Mouse (Mus musculus): ENCODE results near the gene Khnyn. TPM values are rescaled to one million over a fixed set of nuclear protein-coding genes. Genes with fewer than 3 reads are reported as not detected.

Khnyn gene
- polyA plus RNA-seq, 1 experiment from 2014 or later: 19.7 TPM

DNA sequence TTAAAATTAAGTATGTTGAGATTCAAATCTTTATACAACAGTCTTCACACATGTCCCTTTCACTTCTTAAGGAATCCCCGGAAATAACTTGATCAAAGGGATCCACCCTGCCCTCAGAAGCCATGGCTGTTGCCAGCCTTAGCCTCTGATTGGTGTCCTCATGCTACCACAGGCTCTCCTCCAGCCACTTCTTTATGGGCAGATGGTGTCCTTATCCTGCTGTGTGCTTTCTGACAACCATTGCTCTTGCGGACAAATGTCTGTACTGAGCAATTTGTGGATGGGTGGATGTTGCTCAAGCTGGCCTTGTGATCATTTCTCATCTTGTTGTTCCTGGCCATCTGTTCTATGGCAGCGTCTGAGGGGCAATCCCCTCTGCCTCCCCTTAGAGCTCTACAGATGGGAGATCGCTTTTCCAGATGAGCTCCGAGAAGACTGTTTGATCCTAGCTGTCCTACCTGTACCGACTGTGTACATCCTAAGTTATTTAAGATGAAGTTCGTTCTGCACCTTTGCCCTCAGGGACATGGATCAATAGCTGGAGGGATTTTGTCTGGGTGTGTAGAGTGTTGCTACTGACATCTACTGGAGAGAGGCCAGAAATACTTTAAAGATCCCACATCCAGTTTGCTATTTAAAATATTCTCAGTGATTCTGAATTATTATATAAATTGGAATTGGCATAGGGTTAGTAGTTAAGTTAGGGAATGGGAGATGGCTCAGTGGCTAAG is 55.5 kb downstream of the Khnyn start:
- H3K4me2 ChIP-seq (replicated peaks): no peak overlapping the region
- no peaks in the 10 kb centered on the region for H3K9me3 ChIP-seq
- H3K36me3 ChIP-seq: no peaks in the 10 kb centered on the region
- H3K27me3 ChIP-seq (replicated peaks): no peaks in the 10 kb centered on the region
- H3K4me3 ChIP-seq: no peak overlapping the region
- no peak for ATAC-seq (ENCODE audit: low FRiP score, low read depth)
- WGBS: 48% methylated on average over 7 of the region's 7 CpGs
- H3K9ac ChIP-seq: no peak overlapping the region
- H3K27ac ChIP-seq: no peak overlapping the region
- no peaks in the 10 kb centered on the region for H3K4me1 ChIP-seq

GRCm38 (mm10) chr14:55943601-55944000 is 58.9 kb downstream of the Khnyn start:
- WGBS: 85% methylated on average over 11 of the region's 11 CpGs

DNA sequence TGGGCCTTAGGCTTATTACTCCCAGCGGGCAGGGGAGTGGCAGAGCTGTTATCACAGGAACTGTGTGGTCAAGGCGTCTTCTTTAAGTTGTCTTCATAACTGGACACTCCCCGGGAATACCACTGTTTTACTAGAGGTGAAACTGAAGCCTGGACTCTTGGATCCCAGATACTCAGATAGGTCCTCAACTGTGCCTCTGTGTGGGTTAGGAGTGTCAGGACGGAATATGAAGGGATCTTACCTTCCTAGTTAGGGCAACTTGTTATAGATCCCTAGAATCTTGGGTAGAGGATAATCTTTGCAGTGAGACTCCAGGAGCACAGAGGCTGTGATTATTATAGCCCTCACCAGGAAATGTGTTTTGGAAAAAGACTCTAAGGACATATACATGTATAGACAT is 59.8 kb downstream of the Khnyn start, which contains the start of gene Cma1:
TSS of gene Cma1 (minus strand) at position 101 of the 400 bp plus-strand sequence.
- Histone ChIP-seq H3K9ac (no peak within 1 kb of the TSS), H3K4me2 (replicated peaks) (no peak within 1 kb of the TSS), H3K4me1 (no peaks in the 10 kb centered on the region), H3K27ac (no peak within 1 kb of the TSS), H3K9me3 (no peaks in the 10 kb centered on the region), H3K4me3 (no peak within 1 kb of the TSS), H3K36me3 (no peaks in the 10 kb centered on the region), H3K27me3 (replicated peaks) (no peaks in the 10 kb centered on the region)
- no peak for ATAC-seq (ENCODE audit: low FRiP score, low read depth)
- WGBS: 87% methylated on average over 4 of the region's 4 CpGs

More at GRCm38 (mm10) chr14:55943601-55944000, 58.9 kb downstream of the Khnyn start:
- Histone ChIP-seq H3K4me3 (no peak overlapping the region), H3K27ac (no peak overlapping the region), H3K36me3 (no peaks in the 10 kb centered on the region), H3K27me3 (replicated peaks) (no peaks in the 10 kb centered on the region), H3K9ac (no peak overlapping the region), H3K4me1 (no peaks in the 10 kb centered on the region), H3K4me2 (replicated peaks) (no peak overlapping the region), H3K9me3 (no peaks in the 10 kb centered on the region)
- ATAC-seq (ENCODE audit: low FRiP score, low read depth): no peak

- H3K9ac ChIP-seq: no peak overlapping the region
- H3K27me3 ChIP-seq (replicated peaks): no peaks in the 10 kb centered on the region
- no peaks in the 10 kb centered on the region for H3K4me1 ChIP-seq
- no peaks in the 10 kb centered on the region for H3K9me3 ChIP-seq
- no peak overlapping the region for H3K4me3 ChIP-seq
- no peak overlapping the region for H3K27ac ChIP-seq
- no peak for ATAC-seq (ENCODE audit: low FRiP score, low read depth)
- WGBS: 79% methylated on average over 2 of the region's 2 CpGs
- H3K36me3 ChIP-seq: no peaks in the 10 kb centered on the region
- H3K4me2 ChIP-seq (replicated peaks): no peak overlapping the region
Observed at GRCm38 (mm10) chr14:55946269-55946969, 61.7 kb downstream of the Khnyn start.

Other genes with a start within 250 kb of the Khnyn start
- 73.7 and 85.6 TPM in 2 replicates for gene Ipo4, start 249.0 kb upstream of the Khnyn start, polyA plus RNA-seq (2016; fragmentation: Nextera tagmentation; extraction: Ambion mirVana)
- 2.1 and 3.6 TPM in 2 replicates for gene Gm49378, start 247.1 kb upstream of the Khnyn start, polyA plus RNA-seq (2016; fragmentation: Nextera tagmentation; extraction: Ambion mirVana)
- gene Tm9sf1, start 241.1 kb upstream of the Khnyn start, polyA plus RNA-seq (2016; fragmentation: Nextera tagmentation; extraction: Ambion mirVana): 62.7 and 68.6 TPM in 2 replicates
- gene Tssk4, start 234.8 kb upstream of the Khnyn start, polyA plus RNA-seq (2016; fragmentation: Nextera tagmentation; extraction: Ambion mirVana): 0.53 and 0.77 TPM in 2 replicates
- gene Mdp1, start 224.4 kb upstream of the Khnyn start, polyA plus RNA-seq (2016; fragmentation: Nextera tagmentation; extraction: Ambion mirVana): 70.1 and 71.0 TPM in 2 replicates
- gene Gmpr2, start 213.0 kb upstream of the Khnyn start, polyA plus RNA-seq (2016; fragmentation: Nextera tagmentation; extraction: Ambion mirVana): 60.7 and 61.6 TPM in 2 replicates
- gene Nedd8, start 212.8 kb upstream of the Khnyn start, polyA plus RNA-seq (2016; fragmentation: Nextera tagmentation; extraction: Ambion mirVana): 555 and 567 TPM in 2 replicates
- 44.1 and 45.7 TPM in 2 replicates for gene Tinf2, start 203.1 kb upstream of the Khnyn start, polyA plus RNA-seq (2016; fragmentation: Nextera tagmentation; extraction: Ambion mirVana)
- gene Tgm1, start 171.0 kb upstream of the Khnyn start, polyA plus RNA-seq (2016; fragmentation: Nextera tagmentation; extraction: Ambion mirVana): 0.34 and 0.36 TPM in 2 replicates
- 42.0 and 46.3 TPM in 2 replicates for gene Rabggta, start 162.7 kb upstream of the Khnyn start, polyA plus RNA-seq (2016; fragmentation: Nextera tagmentation; extraction: Ambion mirVana)
- gene Dhrs1, start 139.3 kb upstream of the Khnyn start, polyA plus RNA-seq (2016; fragmentation: Nextera tagmentation; extraction: Ambion mirVana): 74.1 and 81.8 TPM in 2 replicates
- 44.2 and 47.0 TPM in 2 replicates for gene Nop9, start 139.3 kb upstream of the Khnyn start, polyA plus RNA-seq (2016; fragmentation: Nextera tagmentation; extraction: Ambion mirVana)
- gene Cideb, start 126.5 kb upstream of the Khnyn start, polyA plus RNA-seq (2016; fragmentation: Nextera tagmentation; extraction: Ambion mirVana): 0.30 TPM in 1 of 2 replicates, not detected in the other
- 0.37 and 0.52 TPM in 2 replicates for gene Ltb4r2, start 123.5 kb upstream of the Khnyn start, polyA plus RNA-seq (2016; fragmentation: Nextera tagmentation; extraction: Ambion mirVana)
- 0.23 and 0.37 TPM in 2 replicates for gene Ltb4r1, start 119.0 kb upstream of the Khnyn start, polyA plus RNA-seq (2016; fragmentation: Nextera tagmentation; extraction: Ambion mirVana)
- gene Adcy4, start 100.9 kb upstream of the Khnyn start, polyA plus RNA-seq (2016; fragmentation: Nextera tagmentation; extraction: Ambion mirVana): 9.2 and 10.1 TPM in 2 replicates
- 7.9 and 8.7 TPM in 2 replicates for gene Ripk3, start 96.1 kb upstream of the Khnyn start, polyA plus RNA-seq (2016; fragmentation: Nextera tagmentation; extraction: Ambion mirVana)
- 22.0 and 24.8 TPM in 2 replicates for gene Nfatc4, start 61.8 kb upstream of the Khnyn start, polyA plus RNA-seq (2016; fragmentation: Nextera tagmentation; extraction: Ambion mirVana)
- gene Nynrin, start 30.9 kb upstream of the Khnyn start, polyA plus RNA-seq (2016; fragmentation: Nextera tagmentation; extraction: Ambion mirVana): 19.7 and 21.5 TPM in 2 replicates
- gene Cbln3, start 555 bp upstream of the Khnyn start, polyA plus RNA-seq (2016; fragmentation: Nextera tagmentation; extraction: Ambion mirVana): 0.25 and 0.28 TPM in 2 replicates
- gene Sdr39u1, start 15.3 kb downstream of the Khnyn start, polyA plus RNA-seq (2016; fragmentation: Nextera tagmentation; extraction: Ambion mirVana): 59.9 and 66.0 TPM in 2 replicates
- gene Cma1, start 59.7 kb downstream of the Khnyn start, polyA plus RNA-seq (2016; fragmentation: Nextera tagmentation; extraction: Ambion mirVana): not detected in 2 replicates
- gene Cma2, start 66.0 kb downstream of the Khnyn start, polyA plus RNA-seq (2016; fragmentation: Nextera tagmentation; extraction: Ambion mirVana): not detected in 2 replicates
- not detected in 2 replicates for gene Mcpt1, start 133.0 kb downstream of the Khnyn start, polyA plus RNA-seq (2016; fragmentation: Nextera tagmentation; extraction: Ambion mirVana)
- not detected in 2 replicates for gene Mcpt9, start 145.5 kb downstream of the Khnyn start, polyA plus RNA-seq (2016; fragmentation: Nextera tagmentation; extraction: Ambion mirVana)
- gene Mcpt2, start 157.1 kb downstream of the Khnyn start, polyA plus RNA-seq (2016; fragmentation: Nextera tagmentation; extraction: Ambion mirVana): not detected in 2 replicates
- not detected in 2 replicates for gene Mcpt4, start 177.4 kb downstream of the Khnyn start, polyA plus RNA-seq (2016; fragmentation: Nextera tagmentation; extraction: Ambion mirVana)
- not detected in 2 replicates for gene Mcpt8, start 200.3 kb downstream of the Khnyn start, polyA plus RNA-seq (2016; fragmentation: Nextera tagmentation; extraction: Ambion mirVana)
- not detected in 2 replicates for gene Ctsg, start 217.6 kb downstream of the Khnyn start, polyA plus RNA-seq (2016; fragmentation: Nextera tagmentation; extraction: Ambion mirVana)
- not detected in 2 replicates for gene Gzme, start 235.7 kb downstream of the Khnyn start, polyA plus RNA-seq (2016; fragmentation: Nextera tagmentation; extraction: Ambion mirVana)
- not detected in 2 replicates for gene Gzmd, start 247.7 kb downstream of the Khnyn start, polyA plus RNA-seq (2016; fragmentation: Nextera tagmentation; extraction: Ambion mirVana)

All from neural tube, embryonic 12.5 days (tissue).